Comparison of ENCODE assay signal across 8 mouse cellular contexts in the genomic region with DNA sequence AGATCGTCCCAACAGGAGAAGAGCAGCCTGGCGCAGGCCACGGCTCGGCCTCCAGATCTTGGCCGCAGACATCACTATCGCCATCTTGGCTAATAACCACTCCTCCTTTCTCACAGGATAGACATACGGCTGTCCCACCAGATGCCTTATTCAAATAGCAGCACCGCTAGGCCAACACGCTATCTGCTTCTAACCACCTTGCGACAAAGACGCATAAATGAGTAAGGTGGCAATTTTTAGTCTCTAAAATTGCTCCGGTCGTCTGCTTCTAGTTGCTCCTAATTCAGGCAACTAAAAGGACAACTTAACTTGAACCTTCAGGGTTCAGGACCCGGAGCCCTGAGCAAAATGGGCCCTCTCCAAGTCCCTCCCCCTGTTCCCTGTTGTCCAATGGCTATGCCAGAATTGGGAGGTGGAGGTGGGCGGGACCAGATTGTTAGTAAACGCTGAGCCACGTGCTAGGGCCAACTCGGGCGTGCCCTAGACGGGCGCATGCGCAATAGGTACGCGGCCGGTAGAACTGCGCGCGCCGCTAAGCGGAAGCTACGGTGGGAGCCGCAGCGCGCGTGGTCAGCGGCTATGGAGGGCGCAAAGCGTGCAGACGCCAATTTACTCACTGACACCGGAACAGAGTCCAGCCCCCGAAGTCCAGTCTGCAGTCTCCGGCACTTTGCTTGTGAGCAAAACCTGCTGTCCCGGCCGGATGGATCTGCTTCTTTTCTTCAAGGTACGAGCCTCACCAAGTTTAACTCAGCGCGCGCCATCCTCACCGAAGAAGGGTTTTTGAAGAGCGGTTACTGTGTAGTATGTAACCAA. TPM values are rescaled to one million over a fixed set of nuclear protein-coding genes. Genes with fewer than 3 reads are reported as not detected.
DNase-seq lines count a peak whose midpoint lies in the region; ATAC-seq lines count a peak whose summit lies in the region.

Bckdha (minus strand) TSS at position 325 of the 816 bp plus-strand sequence.
Exosc5 (plus strand) TSS at position 508 of the 816 bp plus-strand sequence.

- H3K9ac ChIP-seq in lung, embryonic 16.5 days (ENCODE audit: low read length) = peak within 1 kb of the TSS; percentile 82

- peak within 1 kb of the TSS; percentile 88 for H3K27ac ChIP-seq in lung, embryonic 16.5 days (ENCODE audit: low read length)

- WGBS in lung, embryonic 16.5 days = under 1% methylated on average over 50 of the region's 50 CpGs

- peak within 1 kb of the TSS; percentile 84 for H3K4me2 ChIP-seq in lung, embryonic 16.5 days (ENCODE audit: low read depth, low read length)

- peak within 1 kb of the TSS; percentile 81 for H3K4me3 ChIP-seq in lung, embryonic 16.5 days (ENCODE audit: low read length)

- H3K27me3 ChIP-seq in lung, embryonic 16.5 days (ENCODE audit: control insufficient read depth, insufficient read depth, low read depth, low read length) = no peaks in the 10 kb centered on the region

- peaks cover 15% of the 10 kb centered on the region for H3K4me1 ChIP-seq in lung, embryonic 16.5 days (replicated peaks; ENCODE audit: control insufficient read depth, insufficient read depth, low read length)

- no peaks in the 10 kb centered on the region for H3K9me3 ChIP-seq in lung, embryonic 16.5 days (ENCODE audit: control insufficient read depth, low read length)

- H3K36me3 ChIP-seq in lung, embryonic 16.5 days (ENCODE audit: control insufficient read depth, insufficient read depth, low read length) = 0 out of 2 replicates have a peak, but pooled peaks cover 3% of the 10 kb centered on the region

- peak; percentile 98 for DNase-seq in MEL-GATA-1-ER (ENCODE audit: extremely low read depth, low read depth)
- peak; percentile 100 for DNase-seq in cerebellum, adult 8-10 months
- DNase-seq in forelimb bud, embryonic 11.5 days (ENCODE audit: low read depth, low spot score) = peak; percentile 99
- peak; percentile 99 for DNase-seq in layer of hippocampus, adult 9-10 months (ENCODE audit: low spot score)
- peak; percentile 96 for DNase-seq in ovary, postnatal 10 days (ENCODE audit: low spot score)
- DNase-seq in thymus, postnatal 10 days (ENCODE audit: low spot score in 2 of 2) = peak; percentile 97 to 99

- ATAC-seq in hematopoietic stem cell, adult 5-6 weeks (replicated peaks in 1 of 2; ENCODE audit: insufficient read depth in 1 of 2, low FRiP score in 2 of 2, low TSS enrichment in 1 of 2, low read depth in 1 of 2, poor library complexity in 2 of 2, severe bottlenecking in 2 of 2) = peak; percentile 93 to 97
- peak; percentile 99 for ATAC-seq in lung, embryonic 16.5 days (ENCODE audit: low read depth)

RNA-seq across cellular contexts. Expression of gene Bckdha, which starts in this region (rescaled TPM):
- 33.2 and 61.3 TPM in 2 replicates for total RNA-seq in hematopoietic stem cell, adult 5-6 weeks (2017)
- polyA plus RNA-seq in lung, embryonic 16.5 days (2015; fragmentation: Nextera tagmentation; extraction: Ambion mirVana) = 64.6 and 67.6 TPM in 2 replicates

RNA-seq across cellular contexts. Expression of gene Exosc5, which starts in this region (rescaled TPM):
- total RNA-seq in hematopoietic stem cell, adult 5-6 weeks (2017) = 32.5 and 48.8 TPM in 2 replicates
- 70.6 and 71.2 TPM in 2 replicates for polyA plus RNA-seq in lung, embryonic 16.5 days (2015; fragmentation: Nextera tagmentation; extraction: Ambion mirVana)

Comparison
In these comparisons a context has a peak if more than half of its experiments do, and no peak if none do; other contexts are left out.
1. Peak in every context shown above with its lines: DNase-seq, ATAC-seq, H3K4me3 ChIP-seq and H3K27ac ChIP-seq.